Comparison of ENCODE assay signal across 8 mouse cellular contexts in genomic region chr11:34001938-34002592, GRCm38 (mm10). TPM values are rescaled to one million over a fixed set of nuclear protein-coding genes. Genes with fewer than 3 reads are reported as not detected.
A peak's percentile ranks its signal among the peaks of the same experiment; 100 is the strongest.
DNase-seq lines count a peak whose midpoint lies in the region; ATAC-seq lines count a peak whose summit lies in the region.

No protein-coding gene starts in this region.

- no peaks in the 10 kb centered on the region for H3K27me3 ChIP-seq in forebrain, embryonic 11.5 days (ENCODE audit: control insufficient read depth, insufficient read depth, low read length)
- H3K27me3 ChIP-seq in forebrain, embryonic 12.5 days = no peaks in the 10 kb centered on the region

- no peak overlapping the region for H3K27ac ChIP-seq in forebrain, embryonic 11.5 days (ENCODE audit: low read depth, low read length)
- no peak overlapping the region for H3K27ac ChIP-seq in forebrain, embryonic 12.5 days

- H3K9ac ChIP-seq in forebrain, embryonic 11.5 days (ENCODE audit: low read length) = no peak overlapping the region
- no peak overlapping the region for H3K9ac ChIP-seq in forebrain, embryonic 12.5 days

- ATAC-seq in forebrain, embryonic 11.5 days (replicated peaks; ENCODE audit: low FRiP score) = no peak
- ATAC-seq in forebrain, embryonic 12.5 days (ENCODE audit: low FRiP score) = no peak
- 0 out of 2 replicates have a peak, but pooled peaks have one; percentile 57 for ATAC-seq in erythroblast, adult 5-6 weeks (replicated peaks; ENCODE audit: low FRiP score, poor library complexity, severe bottlenecking)

- peak; percentile 67 for DNase-seq in forebrain, embryonic 11.5 days (ENCODE audit: low spot score)
- peak; percentile 73 to 77 for DNase-seq in B cell, adult 2 months
- peak; percentile 42 for DNase-seq in adrenal gland, postnatal 25 days
- DNase-seq in kidney, postnatal 14 days = peak; percentile 37
- peak; percentile 67 for DNase-seq in lung, postnatal 14 days
- DNase-seq in right cerebral cortex, postnatal 4 days = peak; percentile 55

- H3K36me3 ChIP-seq in forebrain, embryonic 11.5 days (ENCODE audit: control insufficient read depth, insufficient read depth, low read length) = no peaks in the 10 kb centered on the region
- H3K36me3 ChIP-seq in forebrain, embryonic 12.5 days (replicated peaks) = no peaks in the 10 kb centered on the region

- no peak overlapping the region for H3K4me3 ChIP-seq in forebrain, embryonic 11.5 days (ENCODE audit: low read depth, low read length)
- no peak overlapping the region for H3K4me3 ChIP-seq in forebrain, embryonic 12.5 days (replicated peaks)

- H3K4me2 ChIP-seq in forebrain, embryonic 11.5 days (ENCODE audit: low read depth, low read length, severe bottlenecking) = no peak overlapping the region
- no peak overlapping the region for H3K4me2 ChIP-seq in forebrain, embryonic 12.5 days

- 14% methylated on average over 5 of the region's 5 CpGs for WGBS in forebrain, embryonic 11.5 days
- 10% methylated on average over 5 of the region's 5 CpGs for WGBS in forebrain, embryonic 12.5 days

- H3K9me3 ChIP-seq in forebrain, embryonic 11.5 days (ENCODE audit: control insufficient read depth, low read length) = no peaks in the 10 kb centered on the region
- H3K9me3 ChIP-seq in forebrain, embryonic 12.5 days = no peaks in the 10 kb centered on the region

- no peaks in the 10 kb centered on the region for H3K4me1 ChIP-seq in forebrain, embryonic 11.5 days (replicated peaks; ENCODE audit: control insufficient read depth, insufficient read depth, low read length)
- H3K4me1 ChIP-seq in forebrain, embryonic 12.5 days = no peaks in the 10 kb centered on the region; the same call in 1 of the 2 replicates

RNA-seq across cellular contexts. Expression of gene Kcnip1, which starts 9.1 kb away (rescaled TPM):
- 7.8 and 8.0 TPM in 2 replicates for polyA plus RNA-seq in forebrain, embryonic 11.5 days (2014; fragmentation: Nextera tagmentation; extraction: Ambion mirVana)
- 16.3 and 17.3 TPM in 2 replicates for polyA plus RNA-seq in forebrain, embryonic 12.5 days (2016; fragmentation: Nextera tagmentation; extraction: Ambion mirVana)
- total RNA-seq in adrenal gland, postnatal 25 days (2021) = 4.2 TPM in 2 replicates
- not detected in 2 replicates for total RNA-seq in erythroblast, adult 5-6 weeks (2015; ENCODE audit: low replicate concordance)
- not detected in 2 replicates for total RNA-seq in erythroblast, adult 5-6 weeks (2017; ENCODE audit: low replicate concordance)

RNA-seq across cellular contexts. Expression of gene Kcnmb1, which starts 39.3 kb away (rescaled TPM):
- polyA plus RNA-seq in forebrain, embryonic 11.5 days (2014; fragmentation: Nextera tagmentation; extraction: Ambion mirVana) = 0.05 TPM in 1 of 2 replicates, not detected in the other
- polyA plus RNA-seq in forebrain, embryonic 12.5 days (2016; fragmentation: Nextera tagmentation; extraction: Ambion mirVana) = 0.08 TPM in 1 of 2 replicates, not detected in the other
- 0.15 and 0.19 TPM in 2 replicates for total RNA-seq in adrenal gland, postnatal 25 days (2021)
- not detected in 2 replicates for total RNA-seq in erythroblast, adult 5-6 weeks (2015; ENCODE audit: low replicate concordance)
- total RNA-seq in erythroblast, adult 5-6 weeks (2017; ENCODE audit: low replicate concordance) = not detected in 2 replicates

RNA-seq across cellular contexts. Expression of gene Lcp2, which starts 44.7 kb away (rescaled TPM):
- 2.0 and 2.3 TPM in 2 replicates for polyA plus RNA-seq in forebrain, embryonic 11.5 days (2014; fragmentation: Nextera tagmentation; extraction: Ambion mirVana)
- 1.1 and 1.8 TPM in 2 replicates for polyA plus RNA-seq in forebrain, embryonic 12.5 days (2016; fragmentation: Nextera tagmentation; extraction: Ambion mirVana)
- total RNA-seq in adrenal gland, postnatal 25 days (2021) = 1.3 and 3.0 TPM in 2 replicates
- total RNA-seq in erythroblast, adult 5-6 weeks (2015; ENCODE audit: low replicate concordance) = 33.2 and 59.8 TPM in 2 replicates
- total RNA-seq in erythroblast, adult 5-6 weeks (2017; ENCODE audit: low replicate concordance) = 12.3 and 20.1 TPM in 2 replicates
